Mouse (Mus musculus): ENCODE data around the gene Stap2. TPM values are rescaled to one million over a fixed set of nuclear protein-coding genes. Genes with fewer than 3 reads are reported as not detected.
A peak's percentile ranks its signal among the peaks of the same experiment; 100 is the strongest.

Stap2 gene
- polyA plus RNA-seq, 1 experiment from 2014 or later, result 6.8 TPM

GRCm38 (mm10) chr17:56036176-56036900 lies 31.0 kb upstream of the Stap2 start, which contains the start of gene Sh3gl1:
TSS of gene Sh3gl1 (minus strand) at chr17:56036635.
- Histone ChIP-seq H3K9me3 (ENCODE audit: control insufficient read depth, low read length) (no peaks in the 10 kb centered on the region), H3K4me1 (ENCODE audit: control insufficient read depth, insufficient read depth, low read depth, low read length) (peaks cover 31% of the 10 kb centered on the region), H3K27me3 (replicated peaks; ENCODE audit: control insufficient read depth, insufficient read depth, low read length) (no peaks in the 10 kb centered on the region), H3K9ac (ENCODE audit: low read depth, low read length) (peak within 1 kb of the TSS; percentile 86), H3K4me2 (ENCODE audit: low read length) (peak within 1 kb of the TSS; percentile 59), H3K27ac (ENCODE audit: low read depth, low read length) (peak within 1 kb of the TSS; percentile 85), H3K36me3 (ENCODE audit: control insufficient read depth, insufficient read depth, low read length) (0 out of 2 replicates have a peak, but pooled peaks cover 3% of the 10 kb centered on the region), H3K4me3 (ENCODE audit: low read length) (peak within 1 kb of the TSS; percentile 80)
- under 1% methylated on average over 74 of the region's 74 CpGs for WGBS
- peak; percentile 93 for ATAC-seq

DNA sequence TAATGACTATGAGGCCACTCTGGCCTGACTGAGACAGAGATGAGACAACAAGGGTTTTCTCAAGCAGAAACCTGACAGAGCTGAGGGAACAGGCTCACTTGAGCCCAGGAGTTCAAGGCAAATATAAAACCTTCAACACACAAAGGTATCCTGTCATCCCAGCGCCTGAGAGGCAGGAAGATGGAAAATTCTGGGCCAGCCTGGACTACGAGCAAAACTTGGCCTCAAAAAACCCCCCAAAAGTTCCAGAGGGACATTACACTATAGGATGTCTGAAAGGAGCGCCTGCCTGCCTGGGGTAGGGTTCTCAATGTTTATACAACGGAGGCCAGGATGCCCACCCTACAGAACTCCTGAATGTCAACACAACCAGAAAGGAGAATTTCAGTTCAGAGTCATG lies 29.8 kb upstream of the Stap2 start:
- Histone ChIP-seq H3K4me2 (ENCODE audit: low read length) (peak overlapping the region; percentile 59), H3K27ac (ENCODE audit: low read depth, low read length) (no peak overlapping the region), H3K27me3 (replicated peaks; ENCODE audit: control insufficient read depth, insufficient read depth, low read length) (no peaks in the 10 kb centered on the region), H3K9me3 (ENCODE audit: control insufficient read depth, low read length) (no peaks in the 10 kb centered on the region), H3K4me3 (ENCODE audit: low read length) (peak overlapping the region; percentile 80), H3K9ac (ENCODE audit: low read depth, low read length) (peak overlapping the region; percentile 51), H3K36me3 (ENCODE audit: control insufficient read depth, insufficient read depth, low read length) (0 out of 2 replicates have a peak, but pooled peaks cover 3% of the 10 kb centered on the region), H3K4me1 (ENCODE audit: control insufficient read depth, insufficient read depth, low read depth, low read length) (peaks cover 28% of the 10 kb centered on the region)
- 87% methylated on average over 4 of the region's 4 CpGs for WGBS
- no peak for ATAC-seq

DNA sequence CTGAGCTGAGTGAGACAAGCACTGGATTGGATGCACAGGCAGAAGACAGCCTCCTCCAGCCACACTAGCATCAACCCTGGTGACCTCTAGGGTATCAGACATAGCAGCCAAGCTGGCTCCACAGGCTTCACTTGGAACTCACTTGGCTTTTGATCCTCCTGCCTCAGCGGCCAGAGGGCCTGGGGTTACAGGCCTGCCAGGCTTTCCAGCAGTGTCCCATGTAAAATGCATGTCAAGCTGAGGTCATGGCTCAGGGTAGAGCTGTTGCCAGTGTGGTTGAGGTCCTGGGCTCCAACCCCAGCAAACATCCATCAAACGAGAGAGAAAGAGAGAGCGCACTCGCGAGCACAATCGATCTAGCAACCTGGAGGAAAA lies 29.3 kb upstream of the Stap2 start:
- Histone ChIP-seq H3K9ac (ENCODE audit: low read depth, low read length) (no peak overlapping the region; the same call in 1 of the 2 replicates), H3K36me3 (ENCODE audit: control insufficient read depth, insufficient read depth, low read length) (0 out of 2 replicates have a peak, but pooled peaks cover 3% of the 10 kb centered on the region), H3K27ac (ENCODE audit: low read depth, low read length) (no peak overlapping the region), H3K4me3 (ENCODE audit: low read length) (no peak overlapping the region), H3K9me3 (ENCODE audit: control insufficient read depth, low read length) (no peaks in the 10 kb centered on the region), H3K4me1 (ENCODE audit: control insufficient read depth, insufficient read depth, low read depth, low read length) (peaks cover 28% of the 10 kb centered on the region), H3K4me2 (ENCODE audit: low read length) (no peak overlapping the region; the same call in 1 of the 2 replicates), H3K27me3 (replicated peaks; ENCODE audit: control insufficient read depth, insufficient read depth, low read length) (no peaks in the 10 kb centered on the region)
- ATAC-seq, result no peak
- 91% methylated on average over 6 of the region's 6 CpGs for WGBS

DNA sequence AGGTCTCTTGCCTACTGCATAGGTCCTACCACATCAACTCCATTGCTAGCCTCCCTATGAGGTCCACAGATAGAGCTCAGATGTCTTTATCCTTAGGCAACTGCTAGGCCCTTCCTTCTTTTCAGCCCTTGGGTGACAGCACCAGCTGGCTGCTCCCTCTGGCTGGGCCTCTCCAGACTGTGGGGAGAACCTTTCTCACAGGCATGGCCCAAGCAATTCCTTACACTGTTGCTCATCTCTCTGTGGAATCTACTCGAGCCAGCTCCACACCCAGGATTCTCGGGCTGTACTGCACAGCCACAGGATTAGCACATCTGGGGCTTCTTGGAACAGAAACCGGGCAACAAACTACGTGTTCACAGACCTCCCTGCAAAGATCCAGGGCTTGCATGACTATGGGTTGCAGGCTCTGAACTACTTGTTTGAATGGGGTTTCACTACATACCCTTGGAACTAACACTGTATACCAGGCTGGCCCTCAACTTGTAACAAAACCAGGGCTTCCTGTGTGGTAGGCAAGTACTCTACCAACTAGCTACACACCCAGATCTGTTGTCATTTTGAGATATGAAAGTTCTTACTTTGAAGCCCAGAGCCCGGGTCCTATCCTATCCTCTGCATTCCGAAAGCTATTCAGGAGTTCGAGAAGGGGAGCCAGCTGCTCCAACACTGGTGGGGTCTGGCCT lies 28.8 kb upstream of the Stap2 start:
- Histone ChIP-seq H3K4me1 (ENCODE audit: control insufficient read depth, insufficient read depth, low read depth, low read length) (peaks cover 28% of the 10 kb centered on the region), H3K27me3 (replicated peaks; ENCODE audit: control insufficient read depth, insufficient read depth, low read length) (no peaks in the 10 kb centered on the region), H3K9me3 (ENCODE audit: control insufficient read depth, low read length) (no peaks in the 10 kb centered on the region), H3K36me3 (ENCODE audit: control insufficient read depth, insufficient read depth, low read length) (0 out of 2 replicates have a peak, but pooled peaks cover 3% of the 10 kb centered on the region), H3K9ac (ENCODE audit: low read depth, low read length) (no peak overlapping the region), H3K4me2 (ENCODE audit: low read length) (no peak overlapping the region), H3K27ac (ENCODE audit: low read depth, low read length) (no peak overlapping the region), H3K4me3 (ENCODE audit: low read length) (no peak overlapping the region)
- ATAC-seq, result no peak
- WGBS, result 89% methylated on average over 7 of the region's 7 CpGs

- Histone ChIP-seq H3K9ac (ENCODE audit: low read depth, low read length) (no peak overlapping the region), H3K27me3 (replicated peaks; ENCODE audit: control insufficient read depth, insufficient read depth, low read length) (no peaks in the 10 kb centered on the region), H3K4me1 (ENCODE audit: control insufficient read depth, insufficient read depth, low read depth, low read length) (peaks cover 28% of the 10 kb centered on the region), H3K4me3 (ENCODE audit: low read length) (no peak overlapping the region), H3K36me3 (ENCODE audit: control insufficient read depth, insufficient read depth, low read length) (0 out of 2 replicates have a peak, but pooled peaks cover 3% of the 10 kb centered on the region), H3K9me3 (ENCODE audit: control insufficient read depth, low read length) (no peaks in the 10 kb centered on the region), H3K27ac (ENCODE audit: low read depth, low read length) (no peak overlapping the region), H3K4me2 (ENCODE audit: low read length) (no peak overlapping the region)
- WGBS, result 78% methylated on average over 7 of the region's 7 CpGs
- ATAC-seq, result no peak
Measured at GRCm38 (mm10) chr17:56032831-56033230, 27.4 kb upstream of the Stap2 start.

DNA sequence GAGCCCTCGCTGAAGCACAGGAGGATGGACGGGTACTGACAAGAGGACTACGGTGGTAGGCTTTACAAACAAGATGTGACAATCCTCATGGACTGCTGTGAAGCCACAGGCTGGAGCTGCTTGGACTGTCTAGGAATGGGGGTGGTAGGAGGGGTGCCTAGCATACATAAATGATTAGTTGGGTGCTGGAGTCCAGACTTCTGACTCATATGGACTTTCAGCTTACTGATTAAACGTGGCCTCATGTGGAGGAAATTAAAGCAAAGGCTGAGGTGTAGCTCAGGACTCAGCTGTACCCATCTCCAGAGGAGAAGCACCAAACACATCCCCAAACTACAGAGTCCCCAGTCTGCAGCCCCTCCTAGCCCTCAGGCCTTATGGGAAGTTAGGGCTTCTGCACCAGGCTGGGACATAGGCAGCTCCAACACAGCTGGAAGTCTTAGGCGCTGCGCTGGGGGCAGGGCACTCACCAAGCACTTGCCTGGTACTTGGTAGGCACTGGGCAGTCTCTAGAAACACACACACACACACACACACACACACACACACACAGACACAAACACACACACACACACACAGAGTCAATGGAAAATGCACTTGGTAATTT lies 26.8 kb upstream of the Stap2 start:
- Histone ChIP-seq H3K9ac (ENCODE audit: low read depth, low read length) (no peak overlapping the region), H3K4me3 (ENCODE audit: low read length) (no peak overlapping the region), H3K4me1 (ENCODE audit: control insufficient read depth, insufficient read depth, low read depth, low read length) (peaks cover 28% of the 10 kb centered on the region), H3K9me3 (ENCODE audit: control insufficient read depth, low read length) (no peaks in the 10 kb centered on the region), H3K27ac (ENCODE audit: low read depth, low read length) (no peak overlapping the region), H3K36me3 (ENCODE audit: control insufficient read depth, insufficient read depth, low read length) (0 out of 2 replicates have a peak, but pooled peaks cover 3% of the 10 kb centered on the region), H3K4me2 (ENCODE audit: low read length) (no peak overlapping the region), H3K27me3 (replicated peaks; ENCODE audit: control insufficient read depth, insufficient read depth, low read length) (no peaks in the 10 kb centered on the region)
- ATAC-seq, result no peak
- 73% methylated on average over 6 of the region's 6 CpGs for WGBS

- Histone ChIP-seq H3K27me3 (replicated peaks; ENCODE audit: control insufficient read depth, insufficient read depth, low read length) (no peaks in the 10 kb centered on the region), H3K4me1 (ENCODE audit: control insufficient read depth, insufficient read depth, low read depth, low read length) (peaks cover 25% of the 10 kb centered on the region), H3K27ac (ENCODE audit: low read depth, low read length) (no peak overlapping the region), H3K36me3 (ENCODE audit: control insufficient read depth, insufficient read depth, low read length) (0 out of 2 replicates have a peak, but pooled peaks cover 3% of the 10 kb centered on the region), H3K4me2 (ENCODE audit: low read length) (no peak overlapping the region), H3K4me3 (ENCODE audit: low read length) (no peak overlapping the region), H3K9me3 (ENCODE audit: control insufficient read depth, low read length) (no peaks in the 10 kb centered on the region), H3K9ac (ENCODE audit: low read depth, low read length) (no peak overlapping the region)
- ATAC-seq, result no peak
- WGBS, result 92% methylated on average over 7 of the region's 7 CpGs
Measured at GRCm38 (mm10) chr17:56031431-56031830, 26.0 kb upstream of the Stap2 start.

- Histone ChIP-seq H3K4me2 (ENCODE audit: low read length) (no peak overlapping the region), H3K36me3 (ENCODE audit: control insufficient read depth, insufficient read depth, low read length) (0 out of 2 replicates have a peak, but pooled peaks cover 3% of the 10 kb centered on the region), H3K27ac (ENCODE audit: low read depth, low read length) (no peak overlapping the region; the same call in 1 of the 2 replicates), H3K9ac (ENCODE audit: low read depth, low read length) (no peak overlapping the region), H3K4me1 (ENCODE audit: control insufficient read depth, insufficient read depth, low read depth, low read length) (peaks cover 25% of the 10 kb centered on the region), H3K4me3 (ENCODE audit: low read length) (no peak overlapping the region), H3K9me3 (ENCODE audit: control insufficient read depth, low read length) (no peaks in the 10 kb centered on the region), H3K27me3 (replicated peaks; ENCODE audit: control insufficient read depth, insufficient read depth, low read length) (no peaks in the 10 kb centered on the region)
- 59% methylated on average over 5 of the region's 5 CpGs for WGBS
- no peak for ATAC-seq
Measured at GRCm38 (mm10) chr17:56030919-56031318, 25.5 kb upstream of the Stap2 start.

All from hindbrain, embryonic 16.5 days (tissue).